Mouse (Mus musculus): ENCODE measurements around the gene Nudt5. TPM values are rescaled to one million over a fixed set of nuclear protein-coding genes. Genes with fewer than 3 reads are reported as not detected.

The Nudt5 gene
- polyA plus RNA-seq, 1 experiment from 2014 or later = 28.8 TPM

DNA sequence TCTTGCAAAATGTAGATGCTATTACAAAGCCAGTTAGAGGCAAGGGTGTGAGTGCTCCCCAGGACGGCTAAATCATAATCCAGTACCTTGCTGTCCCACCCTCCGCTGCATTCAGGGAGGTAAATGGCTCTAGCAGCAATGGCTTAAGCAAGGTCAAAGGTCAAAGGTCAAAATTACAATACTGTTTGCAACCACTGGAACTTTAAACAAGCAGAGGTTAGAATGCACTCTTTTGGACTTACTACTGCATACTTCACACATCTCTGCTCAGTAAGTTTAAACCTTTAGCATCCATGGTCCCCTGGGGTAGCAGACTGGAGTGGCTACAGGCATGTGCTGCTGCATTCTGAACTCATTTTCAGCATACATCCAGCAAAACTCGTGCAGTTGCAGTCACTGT lies 32.6 kb downstream of the Nudt5 start:
- Histone ChIP-seq H3K9me3 (replicated peaks) (no peaks in the 10 kb centered on the region), H3K4me2 (no peak overlapping the region), H3K36me3 (peaks cover 61% of the 10 kb centered on the region), H3K4me1 (no peaks in the 10 kb centered on the region), H3K9ac (replicated peaks) (no peak overlapping the region), H3K27ac (replicated peaks) (no peak overlapping the region), H3K27me3 (replicated peaks) (no peaks in the 10 kb centered on the region), H3K4me3 (replicated peaks) (no peak overlapping the region)
- ATAC-seq (ENCODE audit: low FRiP score) = no peak
- 47% methylated on average over 3 of the region's 3 CpGs for WGBS

GRCm38 (mm10) chr2:5888865-5889264 lies 44.0 kb downstream of the Nudt5 start:
- Histone ChIP-seq H3K9ac (replicated peaks) (no peak overlapping the region), H3K36me3 (peaks cover 34% of the 10 kb centered on the region), H3K27me3 (replicated peaks) (no peaks in the 10 kb centered on the region), H3K9me3 (replicated peaks) (no peaks in the 10 kb centered on the region), H3K4me2 (no peak overlapping the region), H3K4me1 (peaks cover 7% of the 10 kb centered on the region), H3K4me3 (replicated peaks) (no peak overlapping the region), H3K27ac (replicated peaks) (no peak overlapping the region)
- WGBS = 96% methylated on average over 5 of the region's 5 CpGs
- no peak for ATAC-seq (ENCODE audit: low FRiP score)

DNA sequence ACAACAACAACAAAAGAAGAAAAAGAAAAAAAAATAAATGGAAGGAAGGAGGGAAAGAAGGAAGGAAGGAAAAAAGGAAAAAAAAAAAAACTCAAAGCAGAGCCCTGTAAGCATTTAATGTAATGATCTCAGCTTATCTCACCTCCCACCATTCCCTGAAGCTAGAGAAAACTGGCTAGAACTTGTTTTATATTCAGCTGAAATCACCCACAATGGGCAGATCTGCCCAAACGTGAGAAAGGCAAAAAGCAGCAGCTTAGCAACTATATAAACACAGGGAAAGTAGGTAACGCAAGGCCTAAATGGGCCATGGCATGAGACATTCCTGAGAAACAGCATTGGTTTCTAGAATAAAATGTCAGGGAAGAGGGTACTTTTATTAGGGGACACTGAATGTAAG lies 44.6 kb downstream of the Nudt5 start:
- peaks cover 11% of the 10 kb centered on the region for H3K4me1 ChIP-seq
- H3K27me3 ChIP-seq (replicated peaks) = no peaks in the 10 kb centered on the region
- 69% methylated on average over 2 of the region's 2 CpGs for WGBS
- no peak overlapping the region for H3K9ac ChIP-seq (replicated peaks)
- H3K4me2 ChIP-seq = no peak overlapping the region
- no peak for ATAC-seq (ENCODE audit: low FRiP score)
- H3K36me3 ChIP-seq = peaks cover 32% of the 10 kb centered on the region
- H3K27ac ChIP-seq (replicated peaks) = no peak overlapping the region
- H3K9me3 ChIP-seq (replicated peaks) = no peaks in the 10 kb centered on the region
- no peak overlapping the region for H3K4me3 ChIP-seq (replicated peaks)

DNA sequence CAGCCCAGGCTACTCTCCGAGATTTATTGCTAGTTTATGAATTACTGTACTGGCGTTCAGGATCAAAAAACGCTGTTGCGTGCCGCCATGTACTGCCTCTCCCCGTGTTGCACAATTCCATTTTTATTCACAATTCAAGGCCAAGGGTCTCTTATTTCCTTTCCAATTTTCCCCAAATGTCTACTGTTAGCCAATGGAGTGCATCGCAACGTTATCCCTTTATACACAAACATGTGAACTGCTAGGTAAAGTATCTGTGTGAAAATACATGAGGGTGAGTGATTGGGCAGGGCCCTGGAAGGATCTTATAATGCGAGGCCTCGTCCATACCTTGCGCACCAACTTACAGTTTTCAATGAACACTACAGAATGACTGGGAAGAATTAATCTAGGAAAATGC lies 49.5 kb downstream of the Nudt5 start:
- H3K9me3 ChIP-seq (replicated peaks) = no peaks in the 10 kb centered on the region
- WGBS = 28% methylated on average over 11 of the region's 11 CpGs
- no peak overlapping the region for H3K27ac ChIP-seq (replicated peaks)
- peak overlapping the region; percentile 93 for H3K4me3 ChIP-seq (replicated peaks)
- ATAC-seq (ENCODE audit: low FRiP score) = peak; percentile 37; the same call in 1 of the 2 replicates
- H3K4me1 ChIP-seq = peaks cover 16% of the 10 kb centered on the region
- peak overlapping the region; percentile 91 for H3K9ac ChIP-seq (replicated peaks)
- no peaks in the 10 kb centered on the region for H3K27me3 ChIP-seq (replicated peaks)
- H3K4me2 ChIP-seq = peak overlapping the region; percentile 52
- peaks cover 15% of the 10 kb centered on the region; the same call in 1 of the 2 replicates for H3K36me3 ChIP-seq

- no peaks in the 10 kb centered on the region for H3K27me3 ChIP-seq (replicated peaks)
- peak within 1 kb of the TSS; percentile 52 for H3K4me2 ChIP-seq
- no peaks in the 10 kb centered on the region for H3K9me3 ChIP-seq (replicated peaks)
- WGBS = under 1% methylated on average over 62 of the region's 62 CpGs
- ATAC-seq (ENCODE audit: low FRiP score) = peak; percentile 100
- H3K4me3 ChIP-seq (replicated peaks) = peak within 1 kb of the TSS; percentile 93
- peak within 1 kb of the TSS; percentile 82 for H3K27ac ChIP-seq (replicated peaks)
- H3K36me3 ChIP-seq = peaks cover 15% of the 10 kb centered on the region; the same call in 1 of the 2 replicates
- peak within 1 kb of the TSS; percentile 91 for H3K9ac ChIP-seq (replicated peaks)
- H3K4me1 ChIP-seq = peaks cover 16% of the 10 kb centered on the region
Observed at GRCm38 (mm10) chr2:5894843-5895570, 50.2 kb downstream of the Nudt5 start, which contains the start of gene Sec61a2. Sec61a2 (minus strand) TSS chr2:5895432.

DNA sequence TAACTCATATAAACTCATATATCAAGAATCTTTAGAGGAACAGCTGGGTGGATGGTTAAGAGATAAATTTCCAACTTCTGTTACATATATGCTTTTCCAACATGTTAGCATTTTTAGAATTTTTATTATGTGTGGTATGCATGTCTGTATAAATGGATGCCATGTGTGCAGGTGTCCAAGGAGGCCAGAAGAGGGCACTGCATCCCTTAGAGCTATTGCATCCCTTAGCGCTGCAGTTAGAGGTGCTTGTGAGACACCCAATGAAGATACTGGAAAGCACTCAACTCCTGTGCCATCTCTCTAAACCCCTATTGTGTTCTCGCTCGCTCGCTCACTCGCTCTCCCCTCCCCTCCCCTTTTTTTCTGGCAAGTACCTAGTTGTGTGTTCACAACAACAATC lies 55.3 kb downstream of the Nudt5 start:
- Histone ChIP-seq H3K4me3 (replicated peaks) (no peak overlapping the region), H3K36me3 (peaks cover 33% of the 10 kb centered on the region), H3K4me2 (no peak overlapping the region), H3K9ac (replicated peaks) (no peak overlapping the region), H3K4me1 (0 out of 2 replicates have a peak, but pooled peaks cover 4% of the 10 kb centered on the region), H3K27me3 (replicated peaks) (no peaks in the 10 kb centered on the region), H3K9me3 (replicated peaks) (no peaks in the 10 kb centered on the region), H3K27ac (replicated peaks) (no peak overlapping the region)
- 74% methylated on average over 5 of the region's 5 CpGs for WGBS
- ATAC-seq (ENCODE audit: low FRiP score) = no peak

DNA sequence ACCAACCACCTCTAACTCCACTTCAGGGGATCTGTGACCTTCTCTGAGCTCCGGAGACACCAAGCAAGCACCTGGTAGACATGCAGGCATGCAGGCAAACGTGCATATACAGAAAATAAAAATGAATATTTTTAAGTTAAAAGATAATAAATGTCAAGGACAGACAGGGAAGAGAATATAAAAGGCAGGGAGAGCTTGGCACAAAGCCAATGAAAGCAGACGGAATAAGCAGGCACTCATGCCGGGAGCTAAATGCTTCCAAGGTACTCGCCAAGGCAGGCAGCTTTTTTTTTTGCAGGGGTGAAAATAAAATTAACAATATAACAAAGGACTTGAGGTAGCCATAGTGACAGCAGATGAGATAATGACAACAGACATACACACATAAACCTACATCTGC lies 61.3 kb downstream of the Nudt5 start:
- no peak overlapping the region for H3K27ac ChIP-seq (replicated peaks)
- H3K27me3 ChIP-seq (replicated peaks) = no peaks in the 10 kb centered on the region
- no peaks in the 10 kb centered on the region for H3K4me1 ChIP-seq
- H3K36me3 ChIP-seq = peaks cover 28% of the 10 kb centered on the region
- no peak overlapping the region for H3K4me2 ChIP-seq
- no peak overlapping the region for H3K9ac ChIP-seq (replicated peaks)
- ATAC-seq (ENCODE audit: low FRiP score) = no peak
- H3K4me3 ChIP-seq (replicated peaks) = no peak overlapping the region
- H3K9me3 ChIP-seq (replicated peaks) = no peaks in the 10 kb centered on the region
- WGBS = 31% methylated on average over 5 of the region's 5 CpGs

- WGBS = 63% methylated on average over 3 of the region's 3 CpGs
- no peak for ATAC-seq (ENCODE audit: low FRiP score)
Observed at GRCm38 (mm10) chr2:5906625-5907024, 61.8 kb downstream of the Nudt5 start.

GRCm38 (mm10) chr2:5911282-5911965 lies 66.6 kb downstream of the Nudt5 start:
- Histone ChIP-seq H3K27me3 (replicated peaks) (no peaks in the 10 kb centered on the region), H3K27ac (replicated peaks) (no peak overlapping the region), H3K4me1 (0 out of 2 replicates have a peak, but pooled peaks cover 2% of the 10 kb centered on the region), H3K9ac (replicated peaks) (no peak overlapping the region), H3K4me2 (no peak overlapping the region), H3K9me3 (replicated peaks) (no peaks in the 10 kb centered on the region), H3K4me3 (replicated peaks) (no peak overlapping the region), H3K36me3 (peaks cover 20% of the 10 kb centered on the region)
- WGBS = 53% methylated on average over 16 of the region's 16 CpGs
- ATAC-seq (ENCODE audit: low FRiP score) = no peak

More at GRCm38 (mm10) chr2:5906625-5907024, 61.8 kb downstream of the Nudt5 start:
- Histone ChIP-seq H3K4me2 (no peak overlapping the region), H3K9ac (replicated peaks) (no peak overlapping the region), H3K4me3 (replicated peaks) (no peak overlapping the region), H3K27me3 (replicated peaks) (no peaks in the 10 kb centered on the region), H3K36me3 (peaks cover 27% of the 10 kb centered on the region), H3K9me3 (replicated peaks) (no peaks in the 10 kb centered on the region), H3K27ac (replicated peaks) (no peak overlapping the region), H3K4me1 (0 out of 2 replicates have a peak, but pooled peaks cover under 1% of the 10 kb centered on the region)

Other genes with a start within 250 kb of the Nudt5 start
- 7.6 and 9.7 TPM in 2 replicates for gene Camk1d, start 130.5 kb upstream of the Nudt5 start, polyA plus RNA-seq (2015; fragmentation: Nextera tagmentation; extraction: Ambion mirVana)
- gene Cdc123, start 145 bp downstream of the Nudt5 start, polyA plus RNA-seq (2015; fragmentation: Nextera tagmentation; extraction: Ambion mirVana) = 275 and 295 TPM in 2 replicates
- 0.83 and 1.8 TPM in 2 replicates for gene Gm13199, start 17.9 kb downstream of the Nudt5 start, polyA plus RNA-seq (2015; fragmentation: Nextera tagmentation; extraction: Ambion mirVana)
- 118 and 122 TPM in 2 replicates for gene Sec61a2, start 50.4 kb downstream of the Nudt5 start, polyA plus RNA-seq (2015; fragmentation: Nextera tagmentation; extraction: Ambion mirVana)
- 6.1 and 6.5 TPM in 2 replicates for gene Dhtkd1, start 97.8 kb downstream of the Nudt5 start, polyA plus RNA-seq (2015; fragmentation: Nextera tagmentation; extraction: Ambion mirVana)
- gene Upf2, start 106.5 kb downstream of the Nudt5 start, polyA plus RNA-seq (2015; fragmentation: Nextera tagmentation; extraction: Ambion mirVana) = 7.3 and 8.0 TPM in 2 replicates